Mouse (Mus musculus) frontal cortex, adult 2 months (tissue): ENCODE measurements around the gene Gfer. TPM values are rescaled to one million over a fixed set of nuclear protein-coding genes. Genes with fewer than 3 reads are reported as not detected.

Experiments used
- DNase-seq, 2 experiments: peaks; one replicate each; pipeline ENCODE4 v3.0.0; 2022; ENCODE audit warnings: low spot score in 1 of 2; ENCODE audit errors: extremely low spot score in 1 of 2
- polyA plus RNA-seq: library from polyadenylated mRNA; depleted of rRNA; stranded (reverse); fragments of >200 nt; gene quantifications from 2 replicates; pipeline ENCODE4 v1.2.3, GENCODE M21; 2012; rRNA removed

Gfer gene
- 22.6 and 24.1 TPM in 2 replicates for polyA plus RNA-seq

DNA sequence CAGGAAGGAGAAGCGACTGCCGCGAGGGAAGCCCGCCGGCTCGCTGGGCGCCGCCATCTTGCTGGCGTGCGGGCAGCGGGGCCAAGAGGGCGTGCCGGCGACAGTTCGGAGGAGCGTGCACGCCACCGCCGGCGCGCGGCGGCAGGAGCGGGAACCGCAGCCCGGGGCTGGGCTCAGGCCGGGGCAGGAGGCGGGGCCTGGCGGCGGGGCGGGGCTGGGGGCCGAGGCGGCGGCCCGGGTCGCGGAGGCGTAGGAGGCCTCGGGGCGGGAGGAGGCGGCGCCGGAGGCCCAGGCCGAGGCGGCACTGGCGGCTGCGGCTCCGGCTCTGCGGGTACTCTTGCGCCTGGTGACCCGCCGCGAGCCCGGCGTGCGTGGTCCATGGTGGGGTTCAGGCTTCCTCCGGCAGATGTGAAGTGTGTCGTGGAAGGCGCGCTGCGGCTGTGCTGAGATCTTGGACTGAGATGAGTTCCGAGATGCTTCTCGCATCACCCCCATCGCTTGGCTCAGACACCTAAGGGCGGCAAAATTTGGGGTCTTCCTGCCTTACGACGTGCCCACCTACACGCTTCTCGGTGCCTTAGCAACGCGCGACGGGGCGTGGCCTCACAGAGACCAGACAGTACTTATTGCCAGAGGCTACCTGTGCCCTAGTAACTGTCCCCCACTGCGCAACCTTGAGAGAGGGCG is at the start of gene Gfer, which contains the start of gene Noxo1:
TSS of gene Gfer (minus strand) at position 146 of the 687 bp plus-strand sequence.
TSS of gene Noxo1 (plus strand) at position 224 of the 687 bp plus-strand sequence.
- peak; percentile 42 to 78 for DNase-seq

DNA sequence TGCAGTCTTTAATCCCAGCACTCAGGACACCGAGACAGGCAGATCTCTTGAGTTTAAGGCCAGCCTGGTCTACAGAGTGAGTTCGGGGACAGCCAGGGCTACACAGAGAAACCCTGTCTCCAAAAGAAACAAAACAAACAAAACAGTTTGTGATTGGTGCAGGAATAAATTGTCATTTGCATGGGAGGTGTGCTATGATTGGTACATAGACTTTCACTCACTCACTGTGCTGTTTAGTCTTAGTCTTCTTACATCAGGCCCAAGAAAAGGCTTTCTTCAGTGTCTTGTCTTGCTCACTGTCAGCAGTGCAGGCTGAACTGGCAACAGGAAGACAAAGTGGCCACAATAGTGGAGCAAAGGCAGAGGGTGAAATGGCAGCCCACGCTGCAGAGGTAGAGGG is 48.4 kb upstream of the Gfer start:
- DNase-seq = no peak

DNA sequence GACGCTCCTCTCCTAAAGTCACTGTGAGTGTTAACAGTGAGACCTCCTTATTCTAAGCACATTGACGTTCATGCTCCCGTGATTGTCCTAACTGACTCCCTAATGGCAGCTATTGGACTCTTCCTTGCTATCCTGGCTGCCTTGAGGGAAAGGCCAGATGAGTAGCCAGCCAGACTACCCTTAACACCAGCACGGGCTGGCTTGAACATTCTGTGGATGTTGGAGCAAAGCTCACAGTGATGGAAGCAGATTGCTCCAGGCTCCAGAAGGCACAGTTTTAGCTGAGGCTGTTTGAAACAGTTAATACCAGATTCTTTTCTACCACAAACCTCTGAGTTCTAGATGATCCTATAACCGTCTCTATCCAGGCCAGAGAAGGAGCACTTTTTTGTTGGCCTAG is 47.9 kb upstream of the Gfer start:
- no peak for DNase-seq

DNA sequence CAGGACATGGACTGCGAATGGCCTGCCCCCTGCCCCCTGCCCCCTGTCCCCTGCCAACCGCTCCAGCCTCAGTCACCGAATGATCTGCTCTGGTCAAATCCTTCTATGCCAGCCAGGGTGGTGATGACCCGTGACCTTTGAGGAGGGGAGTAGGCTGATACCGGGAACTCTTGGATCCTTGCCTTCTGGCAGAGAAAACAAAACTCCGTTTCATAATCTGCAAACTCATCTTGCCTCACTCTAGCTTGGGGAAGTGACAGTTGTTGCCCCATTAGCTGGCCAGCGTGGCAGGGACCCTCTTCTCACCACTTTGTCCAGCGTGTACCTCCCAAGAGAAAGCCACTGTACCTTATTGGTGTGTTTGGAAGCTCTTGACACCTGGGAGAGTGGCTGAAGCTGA is 46.4 kb upstream of the Gfer start:
- DNase-seq = no peak

DNA sequence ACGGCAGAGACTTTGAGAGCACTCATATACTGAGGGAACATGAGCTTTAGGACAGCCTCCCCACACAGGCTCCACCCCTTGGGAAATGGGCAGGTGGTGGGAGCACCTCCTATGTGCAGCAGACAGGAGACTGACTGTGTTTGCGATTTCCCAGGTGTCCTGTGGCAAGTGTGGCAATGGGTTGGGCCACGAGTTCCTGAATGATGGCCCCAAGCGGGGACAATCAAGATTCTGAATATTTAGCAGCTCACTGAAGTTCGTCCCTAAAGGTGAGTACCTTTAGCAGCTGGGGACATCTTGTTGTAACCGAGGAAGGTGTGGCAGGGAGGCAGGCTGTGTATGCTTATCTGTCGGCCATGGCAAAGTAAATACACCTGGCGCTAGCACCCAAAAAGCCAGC is 44.0 kb upstream of the Gfer start:
- no peak for DNase-seq

DNA sequence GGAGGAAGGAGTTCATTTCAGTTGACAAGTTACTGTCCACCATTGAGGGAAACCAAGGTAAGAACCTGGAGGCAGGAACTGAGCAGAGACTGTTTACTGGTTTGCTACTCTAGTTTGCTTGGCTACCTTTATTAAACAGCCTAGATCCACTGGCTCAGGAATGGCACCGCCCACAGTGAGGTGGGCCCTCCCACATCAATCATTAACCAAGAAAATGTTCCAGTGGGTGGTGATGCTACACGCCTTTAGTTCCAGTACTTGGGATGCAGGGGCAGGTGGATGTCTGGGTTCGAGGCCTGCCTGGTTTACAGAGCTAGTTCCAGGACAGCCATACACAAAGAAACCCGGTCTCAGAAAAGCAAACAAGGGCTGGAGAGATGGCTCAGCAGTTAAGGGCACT is 42.3 kb upstream of the Gfer start:
- no peak for DNase-seq

DNA sequence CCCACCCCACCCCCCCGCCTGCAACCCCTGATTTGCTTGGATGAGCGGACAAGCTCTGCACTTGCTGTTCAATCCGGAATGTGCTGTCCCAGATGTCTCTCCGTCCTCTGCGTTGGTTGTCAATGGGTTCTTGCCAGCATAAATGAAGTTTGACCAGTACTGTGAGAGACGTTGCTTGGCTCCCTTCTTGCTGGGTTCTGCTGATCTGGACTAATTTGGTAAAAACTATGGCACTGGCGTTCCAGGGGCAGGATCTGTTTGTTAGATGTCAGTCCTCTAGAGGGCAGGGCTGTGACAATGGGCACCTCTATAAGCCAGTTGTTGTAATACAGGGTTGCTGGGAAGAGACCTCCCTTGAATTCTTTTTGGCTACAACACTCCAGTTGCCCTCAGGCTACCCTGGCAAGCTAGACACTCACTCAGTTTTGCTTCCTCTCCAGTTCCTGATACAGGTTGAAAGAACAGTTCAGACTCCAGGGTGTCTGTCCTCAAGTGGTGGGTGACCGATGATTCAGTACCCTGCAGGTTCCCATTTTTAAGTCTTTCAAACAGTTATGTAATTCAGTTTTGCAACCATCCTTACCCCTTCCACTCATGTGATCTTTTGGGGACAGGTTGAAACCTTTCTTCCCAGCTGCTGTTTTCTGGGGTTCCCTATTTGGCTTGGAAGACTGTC is 41.3 kb upstream of the Gfer start:
- DNase-seq = no peak

DNA sequence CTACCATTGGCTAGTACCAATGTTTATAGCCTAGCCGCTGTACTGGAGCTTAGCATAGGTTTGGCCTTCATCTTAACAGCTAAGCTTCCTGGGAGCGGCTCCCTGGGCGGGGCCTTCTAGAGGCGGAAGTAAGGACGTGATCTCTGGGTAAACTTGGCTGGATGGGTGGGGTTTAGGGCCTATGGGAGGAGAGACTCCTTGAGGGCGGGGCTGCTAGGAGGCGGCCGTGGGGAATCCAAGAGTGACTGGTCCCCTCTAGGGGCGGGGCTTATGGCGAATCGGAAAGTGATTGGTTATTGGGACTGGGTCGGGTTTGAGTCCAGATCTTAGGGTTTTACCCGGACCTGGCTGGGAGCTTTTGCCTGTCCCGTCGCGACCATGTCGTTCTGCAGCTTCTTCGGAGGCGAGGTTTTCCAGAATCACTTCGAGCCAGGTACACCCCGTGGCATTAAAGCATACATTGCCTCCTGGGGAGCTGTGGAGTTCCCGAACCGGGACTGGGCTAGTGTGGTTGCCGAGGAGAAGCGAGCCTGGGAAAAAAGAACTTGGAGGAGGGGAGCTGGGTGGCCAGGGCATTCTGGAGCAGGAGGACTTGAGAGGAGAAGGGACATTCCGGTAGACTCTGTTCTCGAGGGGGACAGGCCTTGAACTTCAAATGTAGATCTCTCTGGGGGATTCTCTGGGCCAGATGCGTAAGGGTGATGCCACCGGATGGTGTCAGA is 40.5 kb upstream of the Gfer start, which contains the start of gene Msrb1:
TSS of gene Msrb1 (plus strand) at position 313 of the 722 bp plus-strand sequence.
- DNase-seq = peak; percentile 91 to 95

DNA sequence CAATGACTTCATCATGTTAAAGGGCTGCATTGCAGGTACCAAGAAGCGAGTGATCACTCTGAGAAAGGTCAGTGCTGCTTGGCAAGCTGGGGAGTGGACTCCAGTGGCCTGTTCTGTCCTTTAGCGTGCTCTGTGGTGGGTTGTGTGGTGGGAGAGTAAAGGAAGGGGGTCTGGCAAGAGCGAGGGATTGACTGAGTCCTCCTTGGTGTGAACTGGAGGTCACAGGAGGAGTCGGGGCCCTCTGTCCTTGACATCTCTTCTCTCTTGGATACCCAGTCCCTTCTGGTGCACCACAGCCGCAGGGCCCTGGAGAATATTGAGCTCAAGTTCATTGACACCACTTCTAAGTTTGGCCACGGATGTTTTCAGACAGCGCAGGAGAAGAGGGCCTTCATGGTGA is 39.5 kb upstream of the Gfer start:
- DNase-seq = no peak

DNA sequence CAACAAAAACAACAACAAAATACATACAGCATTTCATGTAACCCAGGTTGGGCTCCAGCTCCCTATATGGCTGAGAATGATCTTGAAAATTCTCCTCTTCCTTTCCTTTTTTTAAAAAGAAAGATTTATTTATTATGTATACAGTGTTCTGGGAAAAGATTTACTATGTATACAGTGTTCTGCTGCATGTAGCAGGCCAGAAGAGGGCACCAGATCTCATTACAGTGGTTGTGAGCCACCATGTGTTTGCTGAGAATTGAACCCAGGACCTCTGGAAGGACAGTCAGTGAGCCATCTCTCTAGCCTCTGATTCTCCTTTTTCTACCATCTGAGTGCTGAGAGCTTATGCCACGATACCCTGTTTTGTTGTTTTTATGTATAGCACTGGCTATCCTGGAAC is 38.6 kb upstream of the Gfer start:
- no peak for DNase-seq

DNA sequence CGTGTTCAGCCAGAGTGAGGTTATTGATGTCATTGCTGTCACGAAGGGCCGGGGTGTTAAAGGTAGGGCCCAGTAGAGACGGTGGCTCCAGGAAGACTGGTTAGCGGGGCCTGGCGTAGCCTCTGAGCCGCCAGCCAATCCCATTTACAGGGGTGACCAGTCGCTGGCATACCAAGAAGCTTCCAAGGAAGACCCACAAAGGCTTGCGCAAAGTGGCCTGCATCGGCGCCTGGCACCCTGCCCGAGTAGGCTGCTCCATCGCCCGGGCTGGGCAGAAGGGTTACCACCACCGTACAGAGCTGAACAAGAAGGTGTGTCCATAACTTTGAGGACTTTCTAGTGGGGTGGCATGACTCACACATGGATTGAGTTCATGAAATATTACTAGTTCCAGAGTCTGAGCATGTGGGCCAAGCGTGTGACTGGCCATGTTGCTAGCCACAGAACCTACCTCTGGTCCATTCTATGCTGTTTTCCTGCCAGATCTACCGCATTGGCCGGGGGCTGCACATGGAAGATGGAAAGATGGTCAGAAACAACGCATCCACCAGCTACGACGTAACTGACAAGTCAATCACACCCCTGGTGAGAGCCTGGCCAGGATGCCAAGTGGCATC is 37.6 kb upstream of the Gfer start:
- DNase-seq = no peak

DNA sequence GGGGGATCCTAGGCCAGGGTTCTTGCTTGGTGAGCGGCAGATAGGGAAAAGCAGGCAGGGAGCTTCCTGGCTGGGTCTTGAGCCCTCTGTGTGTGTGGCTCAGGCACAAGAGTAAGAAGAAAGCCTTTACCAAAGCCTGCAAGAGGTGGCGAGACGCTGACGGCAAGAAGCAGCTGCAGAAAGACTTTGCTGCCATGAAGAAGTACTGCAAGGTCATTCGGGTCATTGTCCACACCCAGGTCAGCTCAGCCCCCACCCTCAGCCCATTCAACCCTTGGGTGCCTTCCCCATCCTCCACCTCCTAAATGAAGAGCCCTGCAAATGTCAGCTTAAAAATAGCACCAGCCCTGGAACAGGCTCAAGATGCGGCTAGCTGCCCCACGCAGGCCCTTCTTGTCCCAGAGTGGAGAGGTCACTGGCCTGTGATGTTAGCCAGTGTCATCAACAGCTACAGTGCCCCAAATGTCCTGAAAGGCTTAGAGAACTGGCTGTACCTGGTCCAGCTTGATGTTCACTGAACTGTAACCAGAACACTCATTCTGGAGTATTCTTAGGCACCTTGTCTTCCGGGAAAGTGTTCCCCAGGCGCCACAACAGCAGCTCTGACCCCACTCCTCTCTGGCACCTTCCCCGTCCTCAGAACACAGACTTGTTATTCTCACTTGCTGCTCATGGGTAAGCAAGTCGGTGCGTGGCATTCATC is 36.4 kb upstream of the Gfer start:
- DNase-seq = no peak

DNA sequence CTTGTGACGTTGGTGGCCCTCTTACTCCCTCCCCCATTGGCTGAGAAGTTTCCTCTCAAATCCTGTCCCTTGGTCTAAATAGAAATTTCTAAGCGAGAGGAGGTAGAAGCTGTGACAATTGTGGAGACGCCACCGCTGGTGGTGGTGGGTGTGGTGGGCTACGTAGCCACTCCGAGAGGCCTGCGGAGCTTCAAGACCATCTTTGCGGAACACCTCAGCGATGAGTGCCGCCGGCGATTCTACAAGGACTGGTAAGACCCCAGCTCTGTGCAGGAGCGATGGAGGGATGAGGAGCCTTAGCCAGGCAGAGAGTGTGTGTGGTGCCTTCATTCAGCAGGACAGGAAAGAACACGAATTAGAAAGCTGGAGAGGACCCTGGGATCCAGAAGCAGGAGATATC is 34.8 kb upstream of the Gfer start:
- DNase-seq = no peak

DNA sequence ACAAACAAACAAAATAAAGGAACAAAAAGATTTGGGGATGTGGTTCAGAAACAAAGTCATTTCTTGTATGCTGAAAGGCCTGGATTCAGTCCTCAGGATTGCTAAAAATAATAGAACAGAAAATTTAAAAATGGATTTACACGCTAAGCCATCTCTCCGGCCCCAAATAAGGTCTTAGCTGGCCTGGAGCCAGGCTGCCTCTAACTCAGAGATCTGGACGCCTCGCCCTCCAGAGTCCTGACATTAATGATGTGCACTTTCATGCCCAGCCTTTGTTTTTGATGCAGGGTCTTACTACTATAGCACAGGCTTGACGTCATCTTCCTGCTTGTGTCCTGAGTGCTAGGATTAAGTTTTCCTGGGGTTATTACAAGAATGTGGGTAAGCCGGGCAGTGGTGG is 33.1 kb upstream of the Gfer start:
- DNase-seq = no peak

DNA sequence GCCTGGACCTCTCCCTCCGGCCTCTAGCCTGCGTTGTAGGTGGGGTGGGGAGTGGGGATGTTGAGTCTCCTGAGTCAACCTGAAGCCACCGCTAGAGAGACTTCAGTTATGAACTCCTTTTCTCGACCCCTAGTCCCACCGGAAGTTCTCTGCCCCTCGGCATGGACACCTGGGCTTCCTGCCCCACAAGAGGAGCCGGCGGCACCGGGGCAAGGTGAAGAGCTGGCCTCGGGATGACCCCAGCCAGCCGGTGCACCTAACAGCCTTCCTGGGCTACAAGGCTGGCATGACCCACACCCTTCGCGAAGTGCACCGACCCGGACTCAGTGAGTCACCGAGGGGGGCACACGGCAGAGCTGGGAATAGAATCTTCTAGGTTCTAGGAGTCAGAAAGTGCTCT is 32.2 kb upstream of the Gfer start:
- DNase-seq = no peak

DNA sequence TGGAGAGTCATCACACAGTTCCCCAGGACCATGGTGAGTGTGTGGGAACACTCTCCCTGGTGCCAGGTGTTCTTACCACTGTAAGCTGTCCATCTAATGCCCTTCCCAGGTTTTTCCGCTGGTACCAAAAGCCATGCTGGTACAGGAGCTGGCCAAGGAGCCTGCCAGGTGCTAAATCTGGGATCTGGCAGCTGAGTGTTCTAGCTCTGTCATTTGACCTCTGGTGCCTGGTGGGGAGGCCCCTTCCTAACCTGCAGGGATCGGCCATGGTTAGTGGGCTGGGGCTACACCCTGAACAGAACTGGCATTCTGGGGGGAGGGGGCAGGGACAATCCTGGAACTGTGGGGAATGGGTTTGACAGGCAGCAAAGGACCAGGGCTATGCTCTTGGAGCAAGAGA is 31.7 kb upstream of the Gfer start, which contains the start of gene Rpl3l:
TSS of gene Rpl3l (plus strand) at position 203 of the 400 bp plus-strand sequence.
- DNase-seq = no peak

DNA sequence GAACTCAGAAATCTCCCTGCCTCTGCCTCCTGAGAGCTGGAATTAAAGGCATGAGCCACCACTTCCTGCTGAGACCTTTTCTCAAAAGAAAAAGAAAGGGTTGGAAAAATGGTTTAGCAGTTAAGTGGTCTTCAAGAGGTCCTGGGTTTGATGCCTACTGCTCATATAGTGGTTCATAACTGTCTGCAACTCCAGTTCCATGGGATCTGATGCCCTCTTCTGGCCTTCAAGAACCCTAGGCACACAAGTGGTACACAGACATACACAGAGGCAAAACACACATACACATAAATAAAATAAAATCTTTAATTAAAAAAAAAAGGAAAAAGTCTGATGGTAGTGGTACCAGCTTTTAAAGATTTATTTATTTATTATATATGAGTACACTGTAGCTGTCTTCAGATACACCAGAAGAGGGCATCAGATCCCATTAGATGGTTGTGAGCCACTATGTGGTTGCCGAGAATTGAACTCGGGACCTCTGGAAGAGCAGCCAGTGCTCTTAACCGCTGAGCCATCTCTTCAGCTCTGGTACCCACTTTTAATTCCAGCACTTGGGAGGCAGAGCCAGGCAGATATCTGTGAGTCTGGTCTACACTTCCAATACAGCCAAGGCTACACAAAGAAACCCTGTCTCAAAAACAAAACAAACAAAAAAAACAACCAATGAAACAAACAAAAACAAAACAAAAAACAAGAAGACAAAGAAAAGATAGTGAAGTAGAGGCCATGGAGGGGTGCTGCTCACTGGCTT is 29.9 kb upstream of the Gfer start:
- DNase-seq = no peak

DNA sequence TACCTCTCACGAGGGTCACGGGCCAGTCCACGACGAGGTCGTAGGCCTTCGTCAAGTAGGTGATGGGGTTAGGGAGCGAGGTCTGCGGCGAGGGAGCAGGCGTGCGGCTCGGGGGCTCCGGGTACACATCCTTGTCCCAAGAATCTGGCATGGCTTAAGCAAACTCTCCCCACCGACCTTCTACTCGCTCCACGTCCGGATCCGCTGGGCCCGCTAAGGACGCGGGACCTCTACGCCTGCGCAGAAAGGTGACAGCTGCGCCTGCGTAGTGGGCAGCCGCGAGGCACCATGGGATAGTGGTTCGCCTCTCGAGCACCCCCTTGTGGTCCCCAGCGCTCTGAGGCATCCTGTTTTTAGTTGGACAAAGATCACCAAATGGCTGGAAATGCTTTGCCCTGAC is 28.2 kb upstream of the Gfer start, which contains the start of gene Ndufb10:
TSS of gene Ndufb10 (minus strand) at position 295 of the 400 bp plus-strand sequence.
- DNase-seq = peak; percentile 83 to 99

DNA sequence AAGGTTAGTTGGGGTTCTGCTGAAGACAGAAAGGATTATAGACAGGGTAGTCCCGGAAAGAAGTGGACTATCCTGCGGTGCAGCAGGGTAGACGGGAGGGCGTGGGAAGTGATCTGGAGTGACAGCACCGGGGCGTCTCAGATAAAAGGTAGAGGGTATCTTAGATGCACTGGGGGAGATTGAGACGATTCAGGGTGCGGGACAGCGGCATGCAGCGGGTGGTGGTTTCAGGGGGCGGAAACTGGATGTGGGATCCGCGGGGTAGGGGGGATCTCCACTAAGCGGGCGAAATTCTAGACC is 27.9 kb upstream of the Gfer start:
- DNase-seq = peak in 1 of 2 experiments; percentile 23
